10 mouse cellular contexts compared by ENCODE assay signal in genomic region chr3:79936213-79936612, GRCm38 (mm10). TPM values are rescaled to one million over a fixed set of nuclear protein-coding genes. Genes with fewer than 3 reads are reported as not detected.
DNase-seq lines count a peak whose midpoint lies in the region; ATAC-seq and TF ChIP-seq lines count a peak whose summit lies in the region.
"Had no signal": no experiment of that assay in that cellular context is flagged by ENCODE, and none has a peak within 500 bp of the region (broad histone marks: within the 10 kb centered on the region; RNA-seq: fewer than 3 reads in every experiment).

No protein-coding gene starts in this region.

- no peak overlapping the region for H3K4me3 ChIP-seq in liver, postnatal 0 days (ENCODE audit: low read depth, low read length)
- no peak overlapping the region for H3K4me3 ChIP-seq in intestine, embryonic 16.5 days (ENCODE audit: low read length)
- H3K4me3 ChIP-seq in midbrain, embryonic 14.5 days (replicated peaks; ENCODE audit: low read depth, low read length) = no peak overlapping the region
- H3K4me3 ChIP-seq: liver, embryonic 13.5 days had no signal

- no peaks in the 10 kb centered on the region for H3K4me1 ChIP-seq in liver, postnatal 0 days (ENCODE audit: insufficient read depth)
- no peaks in the 10 kb centered on the region for H3K4me1 ChIP-seq in intestine, embryonic 16.5 days (ENCODE audit: control insufficient read depth, insufficient read depth, low read length)
- H3K4me1 ChIP-seq in midbrain, embryonic 14.5 days (ENCODE audit: control insufficient read depth, insufficient read depth, low read length) = no peaks in the 10 kb centered on the region
- H3K4me1 ChIP-seq: liver, embryonic 13.5 days had no signal

- no peaks in the 10 kb centered on the region for H3K27me3 ChIP-seq in liver, postnatal 0 days (ENCODE audit: insufficient read depth, low read length)
- H3K27me3 ChIP-seq in intestine, embryonic 16.5 days (replicated peaks; ENCODE audit: control insufficient read depth, insufficient read depth, low read length) = no peaks in the 10 kb centered on the region
- H3K27me3 ChIP-seq in midbrain, embryonic 14.5 days (ENCODE audit: control insufficient read depth, insufficient read depth, low read length) = no peaks in the 10 kb centered on the region
- H3K27me3 ChIP-seq: liver, embryonic 13.5 days; Patski had no signal

- no peaks in the 10 kb centered on the region for H3K9me3 ChIP-seq in liver, postnatal 0 days (ENCODE audit: low read length)
- H3K9me3 ChIP-seq in intestine, embryonic 16.5 days (ENCODE audit: control insufficient read depth, low read length) = no peaks in the 10 kb centered on the region
- H3K9me3 ChIP-seq in midbrain, embryonic 14.5 days (ENCODE audit: control insufficient read depth, low read length) = no peaks in the 10 kb centered on the region
- H3K9me3 ChIP-seq: liver, embryonic 13.5 days had no signal

- H3K27ac ChIP-seq in liver, postnatal 0 days (ENCODE audit: low read depth) = no peak overlapping the region
- H3K27ac ChIP-seq in intestine, embryonic 16.5 days (ENCODE audit: low read length) = no peak overlapping the region
- no peak overlapping the region for H3K27ac ChIP-seq in midbrain, embryonic 14.5 days (replicated peaks; ENCODE audit: low read depth, low read length)
- H3K27ac ChIP-seq: liver, embryonic 13.5 days had no signal

- no peak for ATAC-seq in liver, postnatal 0 days
- peak; percentile 76 for ATAC-seq in intestine, embryonic 16.5 days
- peak; percentile 66; the same call in 1 of the 2 replicates for ATAC-seq in monocyte, adult 5-6 weeks (replicated peaks; ENCODE audit: insufficient number of reproducible peaks, low FRiP score, low TSS enrichment, poor library complexity, severe bottlenecking)
- no peak for ATAC-seq in midbrain, embryonic 14.5 days (ENCODE audit: low FRiP score, low TSS enrichment)
- ATAC-seq: Patski had no signal

- WGBS in liver, postnatal 0 days (ENCODE audit: insufficient replicate concordance) = 37% methylated on average over 6 of the region's 6 CpGs
- 55% methylated on average over 6 of the region's 6 CpGs for WGBS in intestine, embryonic 16.5 days
- 91% methylated on average over 6 of the region's 6 CpGs for WGBS in midbrain, embryonic 14.5 days

- no peak overlapping the region for H3K4me2 ChIP-seq in liver, postnatal 0 days (ENCODE audit: low read depth, low read length)
- no peak overlapping the region for H3K4me2 ChIP-seq in intestine, embryonic 16.5 days (ENCODE audit: low read depth, low read length)
- no peak overlapping the region for H3K4me2 ChIP-seq in midbrain, embryonic 14.5 days (ENCODE audit: low read length)
- H3K4me2 ChIP-seq: liver, embryonic 13.5 days had no signal

- no peaks in the 10 kb centered on the region for H3K36me3 ChIP-seq in liver, postnatal 0 days (replicated peaks; ENCODE audit: insufficient read depth, low read length)
- no peaks in the 10 kb centered on the region for H3K36me3 ChIP-seq in intestine, embryonic 16.5 days (ENCODE audit: control insufficient read depth, insufficient read depth, low read length)
- no peaks in the 10 kb centered on the region for H3K36me3 ChIP-seq in midbrain, embryonic 14.5 days (ENCODE audit: control insufficient read depth, insufficient read depth, low read length)
- H3K36me3 ChIP-seq: liver, embryonic 13.5 days had no signal

- TF ChIP-seq CTCF in liver, postnatal 0 days (IDR thresholded peaks at IDR 0.05; ENCODE audit: low read depth) = no peak

- peak; percentile 23 for DNase-seq in liver
- no peak for DNase-seq in liver, postnatal 0 days
- DNase-seq in forelimb bud, embryonic 11.5 days (ENCODE audit: low read depth, low spot score) = peak; percentile 71
- no peak for DNase-seq in thymus, postnatal 4 days
- DNase-seq in midbrain, embryonic 14.5 days = no peak
- no peak for DNase-seq in layer of hippocampus, adult 9-10 months (ENCODE audit: low spot score)
- DNase-seq: liver, embryonic 13.5 days had no signal

- no peak overlapping the region for H3K9ac ChIP-seq in liver, postnatal 0 days (replicated peaks)
- no peak overlapping the region for H3K9ac ChIP-seq in intestine, embryonic 16.5 days (ENCODE audit: low read depth, low read length)
- no peak overlapping the region for H3K9ac ChIP-seq in midbrain, embryonic 14.5 days (replicated peaks; ENCODE audit: low read length)
- H3K9ac ChIP-seq: liver, embryonic 13.5 days had no signal

- TF ChIP-seq EP300 in liver, postnatal 0 days (IDR thresholded peaks at IDR 0.05; ENCODE audit: low read depth) = no peak

RNA-seq across cellular contexts. Expression of gene Fam198b, which starts 51.9 kb away (rescaled TPM):
- 0.35 and 0.47 TPM in 2 replicates for polyA plus RNA-seq in liver, postnatal 0 days (2015; fragmentation: Nextera tagmentation; extraction: Ambion mirVana)
- polyA plus RNA-seq in intestine, embryonic 16.5 days (2015; fragmentation: Nextera tagmentation; extraction: Ambion mirVana) = 9.3 and 13.0 TPM in 2 replicates
- total RNA-seq in monocyte, adult 5-6 weeks (2017) = not detected in 3 replicates
- 0.72 and 0.77 TPM in 2 replicates for polyA plus RNA-seq in midbrain, embryonic 14.5 days (2014; fragmentation: Nextera tagmentation; extraction: Ambion mirVana)

Comparison
In these comparisons a context has a peak if more than half of its experiments do, and no peak if none do; other contexts are left out.
1. DNase-seq: peak in liver (single experiment) and forelimb bud, embryonic 11.5 days (single experiment); none in liver, postnatal 0 days (single experiment), thymus, postnatal 4 days (single experiment), midbrain, embryonic 14.5 days (single experiment) and layer of hippocampus, adult 9-10 months (single experiment).
2. ATAC-seq: peak in intestine, embryonic 16.5 days (single experiment) and monocyte, adult 5-6 weeks (single experiment); none in liver, postnatal 0 days (single experiment) and midbrain, embryonic 14.5 days (single experiment).